Mouse (Mus musculus) A20 (cell line): ENCODE results near the gene Pde8a.

Source experiments
- DNase-seq: peaks from one replicate; pipeline ENCODE4 v3.0.0-alpha.2; 2011; ENCODE audit warnings: low read depth, low spot score

The Pde8a gene

GRCm38 (mm10) chr7:81335705-81336431, 122.5 kb downstream of the Pde8a start:
- no peak for DNase-seq

GRCm38 (mm10) chr7:81336432-81336786, 123.0 kb downstream of the Pde8a start:
- DNase-seq = peak; percentile 40

GRCm38 (mm10) chr7:81337785-81338521, 124.6 kb downstream of the Pde8a start:
- no peak for DNase-seq

GRCm38 (mm10) chr7:81338522-81338873, 125.1 kb downstream of the Pde8a start:
- DNase-seq = no peak

- DNase-seq = peak; percentile 85
Observed at GRCm38 (mm10) chr7:81339783-81340182, 126.4 kb downstream of the Pde8a start.

GRCm38 (mm10) chr7:81341563-81341962, 128.2 kb downstream of the Pde8a start:
- peak; percentile 63 for DNase-seq

- DNase-seq = peak; percentile 10
Observed at GRCm38 (mm10) chr7:81342356-81343094, 129.1 kb downstream of the Pde8a start.

GRCm38 (mm10) chr7:81343316-81343715, 129.9 kb downstream of the Pde8a start:
- peak; percentile 24 for DNase-seq

GRCm38 (mm10) chr7:81343831-81344230, 130.4 kb downstream of the Pde8a start:
- DNase-seq = peak; percentile 23

GRCm38 (mm10) chr7:81344544-81345446, 131.4 kb downstream of the Pde8a start, which contains the start of gene Rps17:
Gene Rps17 (minus strand): TSS chr7:81345254.
- peak; percentile 96 for DNase-seq

- DNase-seq = no peak
Observed at GRCm38 (mm10) chr7:81345447-81346170, 132.2 kb downstream of the Pde8a start.

- DNase-seq = no peak
Observed at GRCm38 (mm10) chr7:81348206-81348605, 134.8 kb downstream of the Pde8a start.

- no peak for DNase-seq
Observed at GRCm38 (mm10) chr7:81351826-81352225, 138.4 kb downstream of the Pde8a start.

- no peak for DNase-seq
Observed at GRCm38 (mm10) chr7:81355746-81356145, 142.3 kb downstream of the Pde8a start.

- no peak for DNase-seq
Observed at GRCm38 (mm10) chr7:81356360-81356759, 143.0 kb downstream of the Pde8a start.

GRCm38 (mm10) chr7:81356975-81357374, 143.6 kb downstream of the Pde8a start:
- no peak for DNase-seq

GRCm38 (mm10) chr7:81367946-81368345, 154.6 kb downstream of the Pde8a start:
- DNase-seq = no peak

GRCm38 (mm10) chr7:81369724-81370123, 156.3 kb downstream of the Pde8a start:
- no peak for DNase-seq

- no peak for DNase-seq
Observed at GRCm38 (mm10) chr7:81371811-81372210, 158.4 kb downstream of the Pde8a start.

GRCm38 (mm10) chr7:81372337-81372920, 159.0 kb downstream of the Pde8a start:
- no peak for DNase-seq
